Mouse (Mus musculus) small intestine, adult 2 months (tissue): ENCODE results near the gene Gcnt7. TPM values are rescaled to one million over a fixed set of nuclear protein-coding genes. Genes with fewer than 3 reads are reported as not detected.

Experiments used
- H3K27ac ChIP-seq: fragments of 200-500 bp; 2 replicates; pipeline ENCODE4 v1.5.1; 2012; ENCODE audit warnings: low read depth, low read length, control low read depth, inconsistent platforms; ENCODE audit not compliant: insufficient read depth
- H3K27me3 ChIP-seq: fragments of 200-500 bp; 2 replicates; pipeline ENCODE4 v1.6.1; 2012; ENCODE audit warnings: mild to moderate bottlenecking, moderate library complexity, low read length, inconsistent platforms; ENCODE audit not compliant: control insufficient read depth, insufficient read depth
- H3K36me3 ChIP-seq: fragments of 200-500 bp; 2 replicates; pipeline ENCODE4 v1.6.1; 2012; ENCODE audit warnings: mild to moderate bottlenecking, low read length, control low read depth, inconsistent platforms; ENCODE audit not compliant: control insufficient read depth, insufficient read depth
- H3K4me1 ChIP-seq: fragments of 200-500 bp; 2 replicates; pipeline ENCODE4 v1.6.1; 2012; ENCODE audit warnings: low read length, inconsistent platforms, mixed read lengths; ENCODE audit not compliant: control insufficient read depth, insufficient read depth, insufficient read length
- H3K4me3 ChIP-seq: fragments of 200-500 bp; 2 replicates; pipeline ENCODE4 v1.5.1; 2012; ENCODE audit warnings: low read depth, mild to moderate bottlenecking, control low read depth, inconsistent platforms, low read length, moderate library complexity
- CTCF ChIP-seq: fragments of 200-500 bp; IDR thresholded peaks from 2 replicates; pipeline ENCODE4 v1.5.1; 2012; ENCODE audit warnings: low read depth, mild to moderate bottlenecking, control low read depth, inconsistent platforms, low read length, moderate library complexity, mixed read lengths; ENCODE audit not compliant: insufficient replicate concordance, insufficient read length; ENCODE audit errors: extremely low read depth
- POLR2A ChIP-seq: fragments of 200-500 bp; IDR thresholded peaks from 2 replicates; pipeline ENCODE4 v1.6.1; 2012; ENCODE audit warnings: low read depth, mild to moderate bottlenecking, control low read depth, inconsistent platforms, low read length, moderate library complexity
- WGBS: fragments of 180-500 bp; shearing (Covaris S2); methylation state at CpG from one replicate; pipeline ENCODE4 v1.1.7; 2018; 5-methylcytosine and 5-hydroxymethylcytosine counted together
- polyA plus RNA-seq: library from polyadenylated mRNA; depleted of rRNA; stranded (reverse); fragments of >200 nt; gene quantifications from 2 replicates; pipeline ENCODE4 v1.2.3, GENCODE M21; 2012

Gene Gcnt7
- polyA plus RNA-seq, 1 experiment: not detected

DNA sequence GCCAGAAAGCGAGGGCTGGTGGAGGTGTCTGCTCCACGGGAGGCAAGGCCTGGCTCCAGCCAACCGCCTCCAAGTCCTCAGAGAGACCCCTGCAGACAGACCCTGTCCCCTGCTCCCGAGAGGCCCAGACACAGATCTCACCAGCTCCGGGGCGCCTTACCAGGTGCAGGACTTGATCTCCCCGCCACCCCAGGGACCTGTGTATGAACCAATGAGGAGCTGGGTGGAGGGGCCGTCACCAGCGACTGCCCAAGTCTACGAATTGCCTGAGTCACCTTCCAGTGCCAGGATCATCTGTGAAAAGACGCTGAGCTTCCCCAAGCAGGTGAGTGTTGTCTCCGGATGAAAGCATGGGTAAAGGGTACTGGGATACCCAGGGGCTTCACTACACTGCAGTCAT, 42.2 kb downstream of the Gcnt7 start:
- no peak overlapping the region for H3K27ac ChIP-seq
- TF ChIP-seq POLR2A (no peak), CTCF (no peak)
- no peak overlapping the region for H3K4me3 ChIP-seq
- H3K27me3 ChIP-seq: no peaks in the 10 kb centered on the region
- no peaks in the 10 kb centered on the region for H3K4me1 ChIP-seq
- H3K36me3 ChIP-seq: no peaks in the 10 kb centered on the region
- WGBS: 60% methylated on average over 12 of the region's 12 CpGs

- no peaks in the 10 kb centered on the region for H3K36me3 ChIP-seq
- 50% methylated on average over 5 of the region's 5 CpGs for WGBS
- H3K4me1 ChIP-seq: no peaks in the 10 kb centered on the region
- no peaks in the 10 kb centered on the region for H3K27me3 ChIP-seq
- TF ChIP-seq POLR2A: no peak
- TF ChIP-seq CTCF: no peak
- no peak overlapping the region for H3K27ac ChIP-seq
- H3K4me3 ChIP-seq: no peak overlapping the region
These were observed 44.5 kb downstream of the Gcnt7 start for GRCm38 (mm10) chr2:172413894-172414293.

DNA sequence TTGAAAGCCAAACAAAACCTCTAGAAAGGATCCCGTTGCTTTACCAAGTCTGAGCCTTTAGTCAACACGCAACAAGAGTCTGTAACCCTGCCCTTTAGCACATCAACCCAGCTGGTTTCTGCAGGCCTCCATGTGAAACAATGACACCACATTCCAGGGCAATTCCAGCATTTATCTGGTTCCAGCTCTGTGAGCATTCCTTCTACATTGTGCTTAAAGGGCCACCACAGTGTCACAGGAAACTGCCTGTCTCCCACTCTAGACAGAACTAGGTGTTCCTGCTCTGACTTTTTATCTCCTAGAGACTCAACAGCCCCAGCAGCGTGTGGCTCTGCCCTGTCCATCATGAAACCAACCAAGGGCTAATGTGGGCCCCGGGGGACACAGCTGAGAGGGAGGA, 45.1 kb downstream of the Gcnt7 start:
- 22% methylated on average over 4 of the region's 4 CpGs for WGBS
- no peaks in the 10 kb centered on the region for H3K36me3 ChIP-seq
- no peaks in the 10 kb centered on the region for H3K27me3 ChIP-seq
- no peaks in the 10 kb centered on the region for H3K4me1 ChIP-seq
- H3K4me3 ChIP-seq: no peak overlapping the region
- H3K27ac ChIP-seq: no peak overlapping the region
- TF ChIP-seq CTCF (no peak), POLR2A (no peak)

DNA sequence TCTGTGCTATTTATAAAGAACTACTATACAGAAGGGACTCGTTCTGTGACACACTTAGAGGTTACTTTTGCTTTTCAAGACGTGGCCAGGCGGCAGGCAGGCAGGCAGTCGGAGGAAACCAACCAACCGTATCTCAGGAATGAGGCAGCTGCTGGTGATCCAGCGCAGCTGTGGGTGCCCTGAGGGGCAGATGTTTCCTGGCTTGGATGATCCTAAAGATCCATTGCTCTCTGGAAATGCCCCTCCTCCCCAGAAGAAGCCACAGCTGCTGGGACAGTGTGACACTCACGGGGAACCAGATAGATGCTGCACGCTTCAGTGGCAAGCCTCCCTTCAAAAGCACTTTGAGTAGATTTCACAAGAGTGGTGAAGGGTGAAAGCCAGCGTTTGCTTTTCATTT, 45.9 kb downstream of the Gcnt7 start:
- Histone ChIP-seq H3K4me1 (no peaks in the 10 kb centered on the region), H3K27ac (no peak overlapping the region), H3K27me3 (no peaks in the 10 kb centered on the region), H3K4me3 (peak overlapping the region; percentile 15; the same call in 1 of the 2 replicates), H3K36me3 (no peaks in the 10 kb centered on the region)
- TF ChIP-seq POLR2A: no peak
- no peak for TF ChIP-seq CTCF
- 21% methylated on average over 9 of the region's 9 CpGs for WGBS

- no peak overlapping the region for H3K4me3 ChIP-seq
- H3K4me1 ChIP-seq: no peaks in the 10 kb centered on the region
- H3K27me3 ChIP-seq: no peaks in the 10 kb centered on the region
- H3K36me3 ChIP-seq: no peaks in the 10 kb centered on the region
- TF ChIP-seq CTCF (no peak), POLR2A (no peak)
- WGBS: 87% methylated on average over 11 of the region's 11 CpGs
- H3K27ac ChIP-seq: no peak overlapping the region
These were observed 47.3 kb downstream of the Gcnt7 start for GRCm38 (mm10) chr2:172411091-172411490.

DNA sequence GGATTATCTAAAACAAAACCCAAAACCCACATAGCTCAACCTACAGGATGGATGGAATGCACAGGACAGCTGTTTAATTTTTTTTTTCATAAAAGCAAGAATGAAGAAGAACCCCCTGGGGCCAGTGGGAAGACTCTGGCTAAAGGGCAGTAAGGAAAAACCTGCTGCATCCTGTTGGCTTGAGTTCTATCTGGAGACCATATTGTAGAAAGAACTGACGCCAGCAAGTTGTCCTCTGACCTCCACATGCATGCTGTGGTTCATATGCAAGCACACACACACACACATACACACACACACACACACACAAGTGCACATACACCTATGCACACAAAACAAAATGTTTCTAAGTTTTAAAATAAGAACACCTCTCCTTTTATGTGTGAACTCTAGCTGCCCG, 47.7 kb downstream of the Gcnt7 start:
- no peak for TF ChIP-seq CTCF
- TF ChIP-seq POLR2A: no peak
- no peaks in the 10 kb centered on the region for H3K4me1 ChIP-seq
- H3K4me3 ChIP-seq: no peak overlapping the region
- WGBS: 78% methylated on average over 2 of the region's 2 CpGs
- no peak overlapping the region for H3K27ac ChIP-seq
- no peaks in the 10 kb centered on the region for H3K36me3 ChIP-seq
- H3K27me3 ChIP-seq: no peaks in the 10 kb centered on the region

- TF ChIP-seq POLR2A (no peak), CTCF (no peak)
- Histone ChIP-seq H3K4me1 (no peaks in the 10 kb centered on the region), H3K4me3 (no peak overlapping the region), H3K27me3 (no peaks in the 10 kb centered on the region), H3K36me3 (no peaks in the 10 kb centered on the region), H3K27ac (no peak overlapping the region)
- 73% methylated on average over 2 of the region's 2 CpGs for WGBS
These were observed 50.9 kb downstream of the Gcnt7 start for GRCm38 (mm10) chr2:172407499-172407898.

- TF ChIP-seq CTCF (no peak), POLR2A (no peak)
- Histone ChIP-seq H3K36me3 (no peaks in the 10 kb centered on the region), H3K4me3 (no peak overlapping the region), H3K4me1 (no peaks in the 10 kb centered on the region), H3K27ac (no peak overlapping the region; the same call in 1 of the 2 replicates), H3K27me3 (no peaks in the 10 kb centered on the region)
- 69% methylated on average over 4 of the region's 4 CpGs for WGBS
These were observed 52.2 kb downstream of the Gcnt7 start for GRCm38 (mm10) chr2:172406173-172406572.
